8 mouse cellular contexts compared by ENCODE assay signal in genomic region chr10:127668093-127669050, GRCm38 (mm10). TPM values are rescaled to one million over a fixed set of nuclear protein-coding genes. Genes with fewer than 3 reads are reported as not detected.
DNase-seq lines count a peak whose midpoint lies in the region; ATAC-seq lines count a peak whose summit lies in the region.

Nab2 (minus strand) TSS chr10:127668568.

- H3K36me3 ChIP-seq in hindbrain, embryonic 14.5 days (replicated peaks; ENCODE audit: control insufficient read depth, insufficient read depth), result no peaks in the 10 kb centered on the region

- H3K9ac ChIP-seq in hindbrain, embryonic 14.5 days, result peak within 1 kb of the TSS; percentile 38

- ATAC-seq in hindbrain, embryonic 14.5 days (ENCODE audit: low FRiP score), result no peak; the same call in 1 of the 2 replicates
- ATAC-seq in megakaryocyte, adult 5-6 weeks (ENCODE audit: poor library complexity, severe bottlenecking), result peak; percentile 55

- H3K4me2 ChIP-seq in hindbrain, embryonic 14.5 days (replicated peaks), result peak within 1 kb of the TSS; percentile 65

- peaks cover 60% of the 10 kb centered on the region for H3K27me3 ChIP-seq in hindbrain, embryonic 14.5 days (ENCODE audit: control insufficient read depth, insufficient read depth, low read length)

- peak within 1 kb of the TSS; percentile 73 for H3K27ac ChIP-seq in hindbrain, embryonic 14.5 days

- no peaks in the 10 kb centered on the region for H3K9me3 ChIP-seq in hindbrain, embryonic 14.5 days (ENCODE audit: control insufficient read depth, low read length)

- peaks cover 22% of the 10 kb centered on the region for H3K4me1 ChIP-seq in hindbrain, embryonic 14.5 days (replicated peaks; ENCODE audit: control insufficient read depth, insufficient read depth, low read length)

- WGBS in hindbrain, embryonic 14.5 days, result 3% methylated on average over 40 of the region's 40 CpGs

- peak; percentile 99 for DNase-seq in Muller cell, postnatal 12 days (ENCODE audit: inconsistent ontology term)
- DNase-seq in cerebellum, adult 8-10 months, result peak; percentile 67
- DNase-seq in gastrocnemius, adult 18-20 months (ENCODE audit: low spot score), result peak; percentile 80
- peak; percentile 36 for DNase-seq in hindbrain, embryonic 14.5 days (ENCODE audit: low spot score)
- DNase-seq in left cerebral cortex, adult 8-10 months (ENCODE audit: low spot score in 2 of 2), result peak; percentile 75 to 85
- DNase-seq in right cerebral cortex, postnatal 25 days, result peak; percentile 78
- DNase-seq in urinary bladder, postnatal 4 days (ENCODE audit: low spot score in 2 of 2), result peak; percentile 79 to 81

- peak within 1 kb of the TSS; percentile 40 for H3K4me3 ChIP-seq in hindbrain, embryonic 14.5 days (replicated peaks; ENCODE audit: low read length)

RNA-seq across cellular contexts. Expression of gene Nab2, which starts in this region (rescaled TPM):
- total RNA-seq in gastrocnemius, adult 18-20 months (2021), result 1 to 10 TPM; 3.4 to 3.5 TPM
- 2.3 and 2.6 TPM in 2 replicates for polyA plus RNA-seq in hindbrain, embryonic 14.5 days (2014; fragmentation: Nextera tagmentation; extraction: Ambion mirVana)
- total RNA-seq in left cerebral cortex, adult 8-10 months (2022), result 10 to 100 TPM; 36.5 to 55.0 (median 45.5) TPM
- 2.0 and 2.6 TPM in 2 replicates for total RNA-seq in megakaryocyte, adult 5-6 weeks (2015)
- total RNA-seq in megakaryocyte, adult 5-6 weeks (2017), result 2.3 and 2.4 TPM in 2 replicates

Comparison
In these comparisons a context has a peak if more than half of its experiments do, and no peak if none do; other contexts are left out.
1. RNA of gene Nab2 (total RNA-seq): 36.5 to 55.0 TPM in left cerebral cortex, adult 8-10 months; 3.4 to 3.5 TPM in gastrocnemius, adult 18-20 months and 2.0 to 2.6 TPM in megakaryocyte, adult 5-6 weeks; every median in the first group is over 4 times any median in the second.
2. DNase-seq: peak in every context shown above with its lines; median percentile 99 in Muller cell, postnatal 12 days; 80 in gastrocnemius, adult 18-20 months; 80 in left cerebral cortex, adult 8-10 months; 80 in urinary bladder, postnatal 4 days; 78 in right cerebral cortex, postnatal 25 days; 67 in cerebellum, adult 8-10 months; 36 in hindbrain, embryonic 14.5 days.